Mouse (Mus musculus): ENCODE results near the gene Spns3. TPM values are rescaled to one million over a fixed set of nuclear protein-coding genes. Genes with fewer than 3 reads are reported as not detected.
A peak's percentile ranks its signal among the peaks of the same experiment; 100 is the strongest.

The Spns3 gene
- polyA plus RNA-seq, 1 experiment from 2014 or later, result not detected

GRCm38 (mm10) chr11:72487171-72487570 is 63.1 kb downstream of the Spns3 start:
- no peak overlapping the region for H3K9ac ChIP-seq
- H3K9me3 ChIP-seq, result no peaks in the 10 kb centered on the region
- no peak overlapping the region for H3K27ac ChIP-seq
- no peaks in the 10 kb centered on the region for H3K36me3 ChIP-seq (replicated peaks)
- H3K4me1 ChIP-seq, result peaks cover 23% of the 10 kb centered on the region
- peaks cover 52% of the 10 kb centered on the region for H3K27me3 ChIP-seq
- H3K4me2 ChIP-seq, result peak overlapping the region; percentile 91; the same call in 1 of the 2 replicates
- no peak for ATAC-seq (ENCODE audit: low FRiP score)
- no peak overlapping the region for H3K4me3 ChIP-seq (replicated peaks)
- WGBS, result 64% methylated on average over 5 of the region's 5 CpGs

DNA sequence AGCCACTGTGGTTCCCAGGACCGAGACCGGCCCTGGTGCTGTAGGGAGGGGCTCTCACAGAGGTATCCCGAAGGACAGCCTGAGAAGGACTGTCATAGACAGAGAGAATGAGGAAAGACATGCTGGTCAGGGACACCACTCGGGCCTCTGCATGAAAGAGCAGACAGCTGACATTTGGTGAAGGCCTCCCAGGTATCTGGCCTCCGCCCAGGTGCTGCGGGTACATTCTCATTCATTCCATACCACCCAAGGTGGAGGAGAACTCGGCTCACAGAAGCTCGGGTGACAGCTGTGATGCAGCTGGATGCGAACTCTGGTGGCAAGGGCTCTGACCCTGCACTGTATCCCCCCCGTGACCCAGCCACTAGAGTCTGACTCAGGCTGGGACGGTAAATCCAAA is 64.3 kb downstream of the Spns3 start:
- no peak for ATAC-seq (ENCODE audit: low FRiP score)
- no peak overlapping the region for H3K4me3 ChIP-seq (replicated peaks)
- WGBS, result 77% methylated on average over 11 of the region's 11 CpGs
- H3K27me3 ChIP-seq, result peaks cover 48% of the 10 kb centered on the region
- no peak overlapping the region for H3K4me2 ChIP-seq
- H3K4me1 ChIP-seq, result peaks cover 23% of the 10 kb centered on the region
- H3K9me3 ChIP-seq, result no peaks in the 10 kb centered on the region
- no peak overlapping the region for H3K27ac ChIP-seq
- no peaks in the 10 kb centered on the region for H3K36me3 ChIP-seq (replicated peaks)
- no peak overlapping the region for H3K9ac ChIP-seq

GRCm38 (mm10) chr11:72485157-72485556 is 65.1 kb downstream of the Spns3 start:
- Histone ChIP-seq H3K4me2 (no peak overlapping the region), H3K9ac (no peak overlapping the region), H3K36me3 (replicated peaks) (no peaks in the 10 kb centered on the region), H3K27me3 (peaks cover 42% of the 10 kb centered on the region), H3K4me1 (peaks cover 22% of the 10 kb centered on the region), H3K4me3 (replicated peaks) (no peak overlapping the region), H3K9me3 (no peaks in the 10 kb centered on the region), H3K27ac (0 out of 2 replicates have a peak overlapping the region, but pooled peaks have one; percentile 2)
- 60% methylated on average over 5 of the region's 5 CpGs for WGBS
- no peak for ATAC-seq (ENCODE audit: low FRiP score)

GRCm38 (mm10) chr11:72484549-72484948 is 65.8 kb downstream of the Spns3 start:
- no peaks in the 10 kb centered on the region for H3K36me3 ChIP-seq (replicated peaks)
- WGBS, result 81% methylated on average over 6 of the region's 6 CpGs
- no peak for ATAC-seq (ENCODE audit: low FRiP score)
- no peak overlapping the region for H3K9ac ChIP-seq
- no peak overlapping the region for H3K4me2 ChIP-seq
- H3K9me3 ChIP-seq, result no peaks in the 10 kb centered on the region
- H3K4me1 ChIP-seq, result peaks cover 19% of the 10 kb centered on the region
- 0 out of 2 replicates have a peak overlapping the region, but pooled peaks have one; percentile 2 for H3K27ac ChIP-seq
- peaks cover 36% of the 10 kb centered on the region for H3K27me3 ChIP-seq
- no peak overlapping the region for H3K4me3 ChIP-seq (replicated peaks)

- no peak overlapping the region for H3K4me2 ChIP-seq
- H3K9me3 ChIP-seq, result no peaks in the 10 kb centered on the region
- 88% methylated on average over 4 of the region's 4 CpGs for WGBS
- no peaks in the 10 kb centered on the region for H3K36me3 ChIP-seq (replicated peaks)
- no peak overlapping the region for H3K27ac ChIP-seq
- H3K4me1 ChIP-seq, result peaks cover 4% of the 10 kb centered on the region; the same call in 1 of the 2 replicates
- peaks cover 12% of the 10 kb centered on the region for H3K27me3 ChIP-seq
- no peak for ATAC-seq (ENCODE audit: low FRiP score)
- no peak overlapping the region for H3K9ac ChIP-seq
- no peak overlapping the region for H3K4me3 ChIP-seq (replicated peaks)
Observed at GRCm38 (mm10) chr11:72481952-72482351, 68.4 kb downstream of the Spns3 start.

GRCm38 (mm10) chr11:72481313-72481712 is 69.0 kb downstream of the Spns3 start:
- H3K9ac ChIP-seq, result no peak overlapping the region
- peaks cover 4% of the 10 kb centered on the region; the same call in 1 of the 2 replicates for H3K4me1 ChIP-seq
- H3K36me3 ChIP-seq (replicated peaks), result no peaks in the 10 kb centered on the region
- ATAC-seq (ENCODE audit: low FRiP score), result no peak
- H3K27ac ChIP-seq, result no peak overlapping the region
- H3K9me3 ChIP-seq, result no peaks in the 10 kb centered on the region
- no peak overlapping the region for H3K4me2 ChIP-seq
- WGBS, result 74% methylated on average over 5 of the region's 5 CpGs
- no peak overlapping the region for H3K4me3 ChIP-seq (replicated peaks)
- peaks cover 6% of the 10 kb centered on the region; the same call in 1 of the 2 replicates for H3K27me3 ChIP-seq

DNA sequence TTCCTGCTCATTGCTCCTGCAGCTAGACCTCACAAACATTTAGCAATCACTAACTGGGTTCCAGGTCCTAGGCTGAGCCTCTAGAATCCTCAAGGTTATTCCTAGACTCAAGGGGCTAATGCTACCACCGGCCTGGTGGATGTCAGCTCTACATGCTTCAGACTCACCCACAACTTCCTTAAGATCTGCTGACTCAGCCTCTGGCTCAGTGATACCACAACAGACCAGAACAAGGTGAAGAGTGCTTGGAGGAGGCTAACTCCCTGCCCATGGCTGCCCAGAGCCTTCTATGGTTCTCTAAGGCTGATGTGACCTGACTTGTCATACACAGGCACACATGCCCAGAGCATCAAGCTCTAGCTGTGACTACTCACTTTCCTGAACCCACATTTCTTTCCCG is 70.8 kb downstream of the Spns3 start:
- Histone ChIP-seq H3K4me1 (peaks cover 7% of the 10 kb centered on the region; the same call in 1 of the 2 replicates), H3K9me3 (no peaks in the 10 kb centered on the region), H3K36me3 (replicated peaks) (no peaks in the 10 kb centered on the region), H3K27me3 (no peaks in the 10 kb centered on the region), H3K9ac (no peak overlapping the region), H3K4me3 (replicated peaks) (no peak overlapping the region), H3K27ac (no peak overlapping the region), H3K4me2 (no peak overlapping the region)
- 84% methylated on average over 2 of the region's 2 CpGs for WGBS
- no peak for ATAC-seq (ENCODE audit: low FRiP score)

DNA sequence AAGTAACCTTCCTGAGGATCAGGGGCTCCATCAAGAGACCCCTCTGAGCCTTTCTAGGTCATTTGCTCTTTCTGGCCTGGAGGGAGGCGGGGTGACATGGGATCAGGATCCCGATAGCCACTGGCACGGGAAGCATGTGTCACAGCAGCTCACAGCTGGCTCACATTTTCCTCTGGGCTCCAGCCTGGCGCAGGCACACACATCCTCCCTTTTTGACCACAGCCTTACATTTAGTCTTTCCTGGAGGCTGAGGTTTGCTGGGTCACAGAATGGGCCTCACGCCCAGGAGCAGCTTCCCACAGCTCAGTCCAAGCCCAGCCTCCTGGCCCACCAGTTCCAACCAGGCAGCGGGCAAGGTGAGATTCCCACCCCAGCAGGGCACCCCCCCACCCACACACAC is 72.1 kb downstream of the Spns3 start:
- no peaks in the 10 kb centered on the region for H3K9me3 ChIP-seq
- no peak overlapping the region for H3K4me2 ChIP-seq
- no peak overlapping the region for H3K4me3 ChIP-seq (replicated peaks)
- H3K4me1 ChIP-seq, result peaks cover 7% of the 10 kb centered on the region; the same call in 1 of the 2 replicates
- H3K36me3 ChIP-seq (replicated peaks), result no peaks in the 10 kb centered on the region
- ATAC-seq (ENCODE audit: low FRiP score), result no peak
- 74% methylated on average over 5 of the region's 6 CpGs for WGBS
- no peaks in the 10 kb centered on the region for H3K27me3 ChIP-seq
- H3K9ac ChIP-seq, result no peak overlapping the region
- H3K27ac ChIP-seq, result 0 out of 2 replicates have a peak overlapping the region, but pooled peaks have one; percentile 3

DNA sequence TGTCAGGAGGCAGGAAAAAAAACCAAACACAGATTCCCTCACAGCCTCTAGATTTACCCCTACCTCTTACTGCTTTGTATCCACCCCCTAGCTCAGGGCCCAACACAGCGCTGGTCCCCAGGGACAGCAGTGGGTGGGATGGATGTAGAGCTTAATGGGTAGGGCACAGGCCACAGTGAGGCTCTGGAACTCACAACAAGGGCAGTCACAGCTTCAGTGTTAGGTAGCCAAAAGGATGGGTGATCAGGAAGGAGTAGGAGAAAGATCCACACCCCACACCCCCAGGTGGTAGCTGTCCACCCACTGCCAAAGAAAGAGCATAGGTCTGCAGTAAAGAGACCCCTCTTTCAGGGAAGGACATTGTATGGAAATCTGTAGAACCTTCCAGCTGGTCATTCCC is 72.7 kb downstream of the Spns3 start:
- H3K9me3 ChIP-seq, result no peaks in the 10 kb centered on the region
- H3K9ac ChIP-seq, result no peak overlapping the region
- 87% methylated on average over 1 of the region's 1 CpGs for WGBS
- H3K27ac ChIP-seq, result no peak overlapping the region
- no peak for ATAC-seq (ENCODE audit: low FRiP score)
- peaks cover 7% of the 10 kb centered on the region; the same call in 1 of the 2 replicates for H3K4me1 ChIP-seq
- no peak overlapping the region for H3K4me2 ChIP-seq
- H3K27me3 ChIP-seq, result no peaks in the 10 kb centered on the region
- H3K36me3 ChIP-seq (replicated peaks), result no peaks in the 10 kb centered on the region
- H3K4me3 ChIP-seq (replicated peaks), result no peak overlapping the region

GRCm38 (mm10) chr11:72477182-72477581 is 73.1 kb downstream of the Spns3 start:
- no peak overlapping the region for H3K4me3 ChIP-seq (replicated peaks)
- H3K4me1 ChIP-seq, result peaks cover 7% of the 10 kb centered on the region; the same call in 1 of the 2 replicates
- no peak overlapping the region for H3K4me2 ChIP-seq
- no peak overlapping the region for H3K9ac ChIP-seq
- ATAC-seq (ENCODE audit: low FRiP score), result no peak
- H3K9me3 ChIP-seq, result no peaks in the 10 kb centered on the region
- H3K27ac ChIP-seq, result no peak overlapping the region
- WGBS, result 41% methylated on average over 5 of the region's 5 CpGs
- H3K27me3 ChIP-seq, result no peaks in the 10 kb centered on the region
- no peaks in the 10 kb centered on the region for H3K36me3 ChIP-seq (replicated peaks)

DNA sequence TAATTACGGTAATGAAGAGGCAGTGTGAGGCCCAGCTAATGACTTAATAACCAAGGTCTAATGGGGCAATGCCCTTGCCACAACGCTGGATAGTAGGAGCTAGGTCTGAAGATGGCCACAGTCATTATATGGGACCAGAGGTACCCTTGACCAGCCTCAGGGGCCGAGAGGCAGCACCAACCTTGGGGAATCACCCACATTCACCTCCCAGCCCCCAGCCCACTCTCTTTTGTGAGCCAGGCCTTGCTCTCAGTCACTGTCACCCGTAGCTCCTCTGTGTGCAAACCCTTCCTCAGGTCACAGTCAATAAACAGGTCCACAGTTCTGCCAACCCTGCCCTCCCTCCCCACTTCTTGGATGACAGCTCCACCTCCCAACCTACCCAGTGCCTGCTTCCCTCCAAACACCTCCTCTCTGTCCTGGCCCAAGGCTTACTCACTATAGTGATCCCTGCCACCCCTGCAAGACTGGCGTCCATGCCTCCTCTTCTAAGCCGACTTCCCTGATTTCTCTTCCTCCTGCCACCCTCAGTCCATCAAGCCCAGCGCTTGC is 74.2 kb downstream of the Spns3 start:
- Histone ChIP-seq H3K27me3 (no peaks in the 10 kb centered on the region), H3K27ac (no peak overlapping the region), H3K36me3 (replicated peaks) (no peaks in the 10 kb centered on the region), H3K9ac (no peak overlapping the region), H3K4me1 (peaks cover 7% of the 10 kb centered on the region; the same call in 1 of the 2 replicates), H3K9me3 (no peaks in the 10 kb centered on the region), H3K4me3 (replicated peaks) (no peak overlapping the region), H3K4me2 (no peak overlapping the region)
- 80% methylated on average over 7 of the region's 7 CpGs for WGBS
- no peak for ATAC-seq (ENCODE audit: low FRiP score)

GRCm38 (mm10) chr11:72475408-72475807 is 74.9 kb downstream of the Spns3 start:
- peaks cover 7% of the 10 kb centered on the region; the same call in 1 of the 2 replicates for H3K4me1 ChIP-seq
- ATAC-seq (ENCODE audit: low FRiP score), result no peak
- H3K27ac ChIP-seq, result no peak overlapping the region
- whole genome bisulfite sequencing, result 83% methylated on average over 7 of the region's 7 CpGs
- no peak overlapping the region for H3K9ac ChIP-seq
- H3K4me3 ChIP-seq (replicated peaks), result no peak overlapping the region
- H3K27me3 ChIP-seq, result no peaks in the 10 kb centered on the region
- H3K36me3 ChIP-seq (replicated peaks), result no peaks in the 10 kb centered on the region
- no peak overlapping the region for H3K4me2 ChIP-seq
- no peaks in the 10 kb centered on the region for H3K9me3 ChIP-seq

DNA sequence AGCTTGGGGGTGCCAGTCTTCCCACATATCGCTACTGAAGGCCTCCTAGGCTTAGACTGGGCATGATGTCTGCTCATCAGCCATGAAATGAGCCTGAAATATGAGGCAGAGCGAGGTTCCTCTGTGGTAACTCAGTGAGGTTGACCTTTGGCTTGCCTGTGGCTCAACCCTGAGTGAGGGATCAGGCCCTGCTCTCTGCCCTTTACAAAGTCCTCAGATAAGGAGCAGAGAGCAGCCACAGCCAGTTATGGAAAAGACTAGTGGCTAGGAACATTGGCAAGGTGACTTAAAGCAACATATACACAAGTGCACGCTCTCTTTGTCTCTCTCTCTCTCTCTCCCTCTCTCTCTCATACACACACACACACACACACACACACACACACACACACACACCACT is 75.4 kb downstream of the Spns3 start:
- 81% methylated on average over 3 of the region's 3 CpGs for WGBS

More for the DNA sequence above, 75.4 kb downstream of the Spns3 start:
- ATAC-seq (ENCODE audit: low FRiP score), result no peak
- no peaks in the 10 kb centered on the region for H3K27me3 ChIP-seq
- no peaks in the 10 kb centered on the region for H3K9me3 ChIP-seq
- no peak overlapping the region for H3K4me2 ChIP-seq
- H3K36me3 ChIP-seq (replicated peaks), result no peaks in the 10 kb centered on the region
- H3K4me3 ChIP-seq (replicated peaks), result no peak overlapping the region
- H3K27ac ChIP-seq, result no peak overlapping the region
- H3K9ac ChIP-seq, result no peak overlapping the region
- H3K4me1 ChIP-seq, result peaks cover 7% of the 10 kb centered on the region; the same call in 1 of the 2 replicates
